Mouse (Mus musculus): ENCODE measurements around the gene Tmem29.
"Not testable (repeated sequence)": the region's sequence is repeated elsewhere in the genome, so short reads cannot be mapped to it uniquely, and the experiment has no call there.

Tmem29 gene

DNA sequence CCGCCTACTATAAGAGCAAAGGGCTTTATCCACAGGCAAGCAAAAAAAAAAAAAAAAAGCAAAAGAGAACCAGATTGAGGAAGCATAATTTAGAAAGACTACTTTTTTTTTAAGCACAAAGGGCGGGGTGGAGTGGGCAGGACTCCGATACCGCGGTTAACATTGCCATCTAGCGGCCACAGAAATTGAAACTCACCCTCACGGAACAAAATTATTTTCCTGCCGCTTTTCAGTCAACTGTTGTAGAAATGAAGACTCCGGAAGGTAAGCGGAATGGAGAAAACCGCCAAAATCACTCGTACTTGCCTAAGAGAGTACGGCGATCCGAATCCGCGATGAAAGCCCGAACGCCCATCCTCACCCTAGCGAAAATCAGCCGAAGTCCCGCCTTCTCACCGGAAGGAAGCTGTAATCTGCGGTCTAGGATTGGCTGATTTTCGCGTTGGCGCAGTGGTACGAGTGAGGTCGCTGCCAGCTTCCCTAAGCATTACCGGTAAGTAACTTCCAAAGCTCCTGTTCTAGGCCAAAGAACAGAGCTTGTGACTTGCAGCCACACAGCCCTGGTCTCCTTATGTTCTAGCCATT, at the start of gene Tmem29:
Gene Tmem29 (minus strand): TSS at position 389 of the 585 bp plus-strand sequence.
- DNase-seq (ENCODE audit: low read depth, low spot score) = peak; percentile 91

DNA sequence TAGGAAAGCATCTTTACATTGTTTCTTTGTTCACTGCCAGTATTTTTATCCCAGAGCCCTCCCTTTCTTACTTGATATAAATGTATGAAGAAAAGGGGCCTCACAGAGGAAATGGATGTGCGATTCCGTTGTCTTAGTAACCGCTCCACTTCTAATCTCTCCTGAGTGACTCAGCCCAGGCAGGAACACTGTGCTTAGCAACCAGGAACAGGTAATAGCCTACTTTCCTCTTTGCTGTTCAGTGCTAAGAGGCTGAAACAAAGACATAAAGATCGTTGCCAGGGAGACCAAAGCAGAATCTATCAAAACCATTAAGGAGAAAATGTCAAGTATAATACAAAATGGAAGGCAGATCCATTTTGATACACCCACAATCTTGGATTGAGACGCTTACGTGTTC, 49.7 kb upstream of the Tmem29 start:
- DNase-seq (ENCODE audit: low read depth, low spot score) = no peak

DNA sequence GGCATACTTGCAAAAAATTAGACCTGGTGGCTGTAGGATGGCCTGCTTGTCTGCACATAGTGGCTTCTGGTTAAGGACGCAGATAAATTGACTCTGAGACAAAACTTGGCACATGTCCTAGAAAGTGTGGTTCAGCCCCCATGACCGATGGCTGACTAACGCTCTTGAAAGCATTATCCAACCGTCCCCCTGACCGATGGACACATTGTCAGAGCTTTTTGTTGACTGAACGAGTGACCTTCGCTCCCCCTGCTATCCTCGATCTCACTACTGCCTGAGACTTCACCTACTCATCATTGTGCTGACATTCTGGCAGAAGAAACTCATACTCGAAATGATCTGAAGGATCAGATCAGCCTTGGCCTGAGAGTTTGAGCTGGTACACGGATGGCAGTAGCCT, 28.9 kb upstream of the Tmem29 start:
- not testable (repeated sequence) for DNase-seq (ENCODE audit: low read depth, low spot score)

DNA sequence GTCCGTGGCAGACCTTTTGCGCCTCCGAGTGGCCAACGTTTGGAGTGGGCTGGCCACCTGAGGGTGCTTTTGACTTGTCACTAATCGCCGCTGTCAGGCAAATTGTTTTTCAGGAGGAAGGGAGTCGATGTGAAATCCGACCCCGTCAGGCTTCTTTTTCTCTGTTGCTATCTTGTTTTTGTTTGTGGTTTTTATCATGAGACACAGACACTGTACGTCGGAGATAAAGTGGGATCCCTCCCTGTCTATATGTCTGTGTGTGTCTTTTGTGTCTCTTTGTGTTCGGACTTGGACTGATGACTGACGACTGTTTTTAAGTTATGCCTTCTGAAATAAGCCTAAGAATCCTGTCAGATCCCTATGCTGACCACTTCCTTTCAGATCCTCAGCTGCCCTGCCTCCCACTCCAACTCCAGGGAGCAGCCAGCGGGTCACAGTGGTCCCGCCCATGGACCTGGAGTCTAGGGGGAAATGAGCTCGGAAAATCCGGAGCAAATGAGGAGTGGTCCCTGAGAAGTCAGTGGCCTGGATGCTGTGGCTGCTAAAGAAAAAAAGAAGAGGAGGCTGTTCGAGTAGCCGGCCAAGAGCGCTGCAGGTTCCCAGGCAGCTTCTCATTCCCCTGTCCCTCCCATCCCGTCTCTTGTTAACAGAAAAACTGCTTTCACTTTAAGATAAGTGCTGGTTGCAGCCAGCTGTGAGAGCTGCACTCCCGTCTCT, 27.5 kb upstream of the Tmem29 start:
- DNase-seq (ENCODE audit: low read depth, low spot score) = not testable (repeated sequence)

DNA sequence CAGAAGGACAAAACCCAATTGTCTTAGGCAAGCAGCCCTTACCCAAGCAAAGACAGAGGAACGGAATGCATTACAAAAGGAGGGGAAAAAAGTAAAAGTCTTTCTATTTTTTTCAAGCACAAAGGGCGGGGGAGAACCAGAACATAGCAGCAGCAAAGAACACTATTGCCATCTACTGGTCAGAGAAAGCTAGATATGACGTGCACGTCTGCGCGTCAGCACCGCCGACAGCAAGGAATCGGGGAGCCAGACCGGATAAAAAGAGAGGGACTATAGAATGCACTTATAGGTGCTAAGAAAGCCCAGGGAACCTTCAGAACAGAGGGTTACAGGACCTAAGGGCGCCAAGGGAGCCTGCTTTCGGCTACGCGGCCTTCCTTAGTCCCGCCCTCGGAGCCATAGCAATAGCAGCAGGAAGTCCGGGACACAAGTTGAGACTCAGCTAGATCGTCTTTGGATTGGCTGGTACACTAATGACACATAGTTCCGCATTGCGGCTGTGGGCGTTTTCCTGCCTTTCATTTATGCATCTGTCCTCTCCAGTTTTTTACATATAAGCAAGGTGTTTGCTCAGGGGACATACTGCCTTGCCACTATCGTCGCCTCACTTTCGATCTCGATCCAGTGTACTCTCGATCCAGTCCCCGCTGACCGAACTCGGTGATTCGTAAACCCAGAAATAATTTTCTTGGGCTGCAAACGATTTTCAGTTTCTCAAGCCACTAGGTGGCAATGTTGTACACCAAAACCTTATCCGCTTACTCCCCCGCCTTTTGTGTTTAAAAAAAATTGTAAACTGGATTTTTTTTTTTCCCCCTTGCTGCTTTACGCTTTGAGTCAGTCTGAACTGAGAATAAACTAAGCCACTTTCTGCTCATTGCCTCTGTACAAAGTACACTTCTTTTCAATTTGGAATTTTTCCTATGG, 19.2 kb upstream of the Tmem29 start:
- peak; percentile 90 for DNase-seq (ENCODE audit: low read depth, low spot score)

DNA sequence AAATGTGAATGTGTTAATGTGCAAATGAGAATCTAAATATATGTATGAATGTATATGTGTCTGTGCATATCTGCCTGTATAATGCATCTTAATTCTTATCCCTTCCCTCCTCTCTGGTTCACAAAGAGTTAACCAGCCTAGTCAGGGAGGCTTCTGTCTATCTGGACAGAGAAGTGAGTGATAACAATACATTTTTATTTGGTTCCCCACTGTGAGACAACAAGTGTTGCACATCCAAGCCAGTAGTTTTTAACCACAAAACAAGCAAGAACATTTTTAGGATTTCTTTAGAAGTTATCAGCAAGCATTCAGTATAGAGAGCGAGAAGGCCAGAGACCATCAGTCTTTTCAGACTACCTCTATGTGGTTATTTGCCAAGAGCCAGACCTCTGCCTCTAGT, 12.5 kb upstream of the Tmem29 start:
- no peak for DNase-seq (ENCODE audit: low read depth, low spot score)

DNA sequence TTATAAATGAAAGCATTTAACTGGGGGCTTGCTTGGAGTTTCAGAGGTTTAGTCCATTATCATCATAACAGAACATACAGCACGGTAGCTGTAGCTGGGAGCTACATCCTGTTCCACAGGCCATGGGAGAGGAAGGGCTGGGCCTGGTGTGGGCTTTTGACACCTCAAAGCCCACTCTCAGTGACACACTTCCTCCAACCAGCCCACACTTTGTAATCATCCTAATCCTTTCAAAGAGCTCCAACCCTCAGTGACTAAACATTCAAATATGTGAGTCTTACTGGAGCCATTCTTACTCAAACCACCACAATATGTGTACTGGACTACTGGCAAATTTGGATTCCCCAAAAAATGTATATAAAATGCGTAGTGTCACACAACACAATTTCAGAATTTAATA, 9.3 kb upstream of the Tmem29 start:
- DNase-seq (ENCODE audit: low read depth, low spot score) = peak; percentile 66

DNA sequence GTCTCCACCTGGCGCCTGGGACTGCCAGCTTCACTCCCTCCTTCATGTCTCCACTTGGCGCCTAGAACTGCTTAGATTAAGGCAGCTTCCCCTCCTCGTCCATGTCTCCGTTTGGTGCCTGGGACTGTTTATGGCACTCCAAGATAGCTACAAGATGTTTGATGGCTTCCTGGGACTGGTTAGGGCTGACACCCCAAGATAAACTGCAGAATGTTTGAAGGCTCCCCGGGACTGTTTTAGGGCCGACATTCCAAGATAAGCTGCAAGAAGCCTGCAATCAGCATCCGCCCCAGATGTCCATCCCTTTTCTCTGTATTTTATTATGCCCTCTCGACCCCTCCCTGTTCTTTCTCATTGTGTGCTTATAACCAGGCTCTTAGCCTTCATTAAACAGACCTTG, 7.9 kb upstream of the Tmem29 start:
- DNase-seq (ENCODE audit: low read depth, low spot score) = not testable (repeated sequence)

DNA sequence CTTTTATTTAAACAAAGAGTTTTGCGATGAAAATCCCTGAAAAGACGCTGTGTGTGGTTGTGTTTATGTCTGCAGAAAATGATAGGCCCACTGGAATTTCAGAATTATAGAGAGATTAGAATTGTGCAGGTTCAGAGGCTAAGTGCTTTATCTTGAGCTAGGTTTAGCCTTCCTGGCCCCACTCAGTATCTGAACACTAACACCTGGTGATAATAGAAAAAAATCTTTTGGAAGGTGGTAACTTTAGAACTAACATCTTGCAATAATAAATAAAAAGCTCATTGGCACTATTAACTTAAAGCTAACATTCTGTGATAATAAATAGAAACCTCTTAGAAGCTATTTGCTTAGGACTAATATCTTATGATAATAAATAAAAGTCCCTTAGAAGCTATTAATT, 1.2 kb upstream of the Tmem29 start:
- DNase-seq (ENCODE audit: low read depth, low spot score) = no peak

DNA sequence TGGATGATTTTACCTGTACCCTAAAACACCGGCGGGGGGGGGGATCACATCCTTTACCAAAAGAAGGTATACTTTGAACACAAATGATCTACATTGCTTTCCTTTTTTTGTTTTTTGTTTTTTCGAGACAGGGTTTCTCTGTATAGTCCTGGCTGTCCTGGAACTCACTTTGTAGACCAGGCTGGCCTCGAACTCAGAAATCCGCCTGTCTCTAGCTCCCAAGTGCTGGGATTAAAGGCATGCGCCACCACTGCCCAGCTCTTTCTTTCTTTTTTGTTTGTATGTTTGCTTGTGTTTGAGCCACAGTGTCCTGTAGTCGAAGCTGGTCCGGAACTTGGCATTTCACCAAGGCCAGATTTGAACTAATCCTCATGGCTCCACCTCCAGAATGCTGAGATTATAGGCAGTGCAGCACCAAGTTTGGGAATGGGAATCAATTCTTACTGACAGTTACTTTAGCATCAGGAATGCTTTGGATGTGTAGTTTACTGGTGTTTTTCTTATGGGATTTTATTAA, 515 bp upstream of the Tmem29 start:
- peak; percentile 53 for DNase-seq (ENCODE audit: low read depth, low spot score)

DNA sequence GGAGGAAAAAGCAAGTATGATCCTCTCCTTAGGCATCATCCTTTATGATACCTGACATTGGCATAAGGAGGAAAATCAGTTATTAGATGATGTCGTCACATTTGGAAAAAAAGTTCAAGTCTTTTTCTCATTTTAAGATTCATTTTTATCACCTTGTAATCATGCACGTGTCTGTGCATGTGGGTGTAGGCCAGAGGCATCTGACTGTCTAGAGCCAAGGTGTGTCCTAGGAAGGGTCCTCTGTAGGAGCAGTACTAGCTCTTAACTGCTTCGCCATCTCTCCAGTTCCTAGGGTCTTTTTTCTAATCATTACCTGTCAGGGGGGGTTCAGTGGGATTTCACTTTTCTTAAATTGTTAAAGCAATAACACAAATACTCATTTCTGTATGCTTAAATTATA, 818 bp downstream of the Tmem29 start:
- DNase-seq (ENCODE audit: low read depth, low spot score) = no peak

DNA sequence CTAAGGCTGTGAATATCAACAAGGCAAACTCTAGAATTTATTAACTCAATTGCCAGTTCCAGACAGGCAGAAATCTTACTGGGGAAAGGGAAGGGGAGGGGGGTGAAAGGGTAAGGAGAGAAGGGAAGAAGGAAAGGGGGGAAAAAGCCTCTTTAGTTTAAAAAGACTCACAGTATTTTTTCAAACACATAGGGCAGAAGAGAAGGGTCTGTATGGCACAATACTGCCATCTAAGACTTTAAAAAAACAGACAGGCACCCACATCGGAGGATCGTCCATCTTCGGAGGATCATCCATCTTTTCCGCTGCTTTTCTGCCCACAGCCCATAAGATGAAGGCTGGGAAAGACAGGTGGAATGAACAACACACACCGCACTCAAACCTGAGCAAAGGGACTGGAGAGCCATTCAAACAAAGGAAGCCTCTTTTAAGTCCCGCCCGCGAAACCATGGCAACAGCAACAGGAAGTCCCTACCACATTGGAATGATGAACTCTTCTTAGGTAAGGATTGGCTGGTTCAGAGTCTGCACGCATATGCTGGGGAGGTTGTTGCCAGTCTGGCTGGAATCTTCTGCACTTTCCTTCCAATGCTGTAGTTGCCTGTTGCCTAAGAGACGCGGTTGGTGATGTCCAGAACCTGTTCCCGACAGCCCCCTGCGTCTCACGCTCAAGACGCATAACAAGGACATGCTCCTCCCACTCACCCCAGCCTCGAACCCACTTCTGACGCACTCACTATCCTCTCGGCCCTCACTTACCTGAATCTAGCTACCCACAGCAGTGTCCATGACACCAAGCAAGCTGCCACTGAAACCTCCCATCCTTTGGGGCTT, 18.2 kb downstream of the Tmem29 start:
- DNase-seq (ENCODE audit: low read depth, low spot score) = peak; percentile 13

DNA sequence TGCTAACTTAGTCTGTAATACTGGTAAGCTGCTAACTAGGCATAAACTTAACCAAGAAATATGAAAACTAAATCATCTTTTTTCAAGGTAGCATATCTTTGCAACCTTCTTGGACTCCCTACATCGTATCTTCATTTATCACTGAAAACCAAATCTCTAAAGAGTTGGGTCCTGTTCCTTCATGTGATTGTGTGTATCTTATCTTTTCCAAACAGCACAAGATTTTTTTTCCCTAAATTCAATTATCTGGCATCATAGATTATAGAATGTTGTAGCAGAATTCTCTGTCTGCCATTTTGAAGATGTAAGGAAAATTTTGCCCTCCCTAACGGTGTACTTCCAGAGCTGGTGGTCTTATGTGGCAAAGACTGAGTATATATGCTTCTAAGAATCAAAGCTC, 22.6 kb downstream of the Tmem29 start:
- no peak for DNase-seq (ENCODE audit: low read depth, low spot score)

DNA sequence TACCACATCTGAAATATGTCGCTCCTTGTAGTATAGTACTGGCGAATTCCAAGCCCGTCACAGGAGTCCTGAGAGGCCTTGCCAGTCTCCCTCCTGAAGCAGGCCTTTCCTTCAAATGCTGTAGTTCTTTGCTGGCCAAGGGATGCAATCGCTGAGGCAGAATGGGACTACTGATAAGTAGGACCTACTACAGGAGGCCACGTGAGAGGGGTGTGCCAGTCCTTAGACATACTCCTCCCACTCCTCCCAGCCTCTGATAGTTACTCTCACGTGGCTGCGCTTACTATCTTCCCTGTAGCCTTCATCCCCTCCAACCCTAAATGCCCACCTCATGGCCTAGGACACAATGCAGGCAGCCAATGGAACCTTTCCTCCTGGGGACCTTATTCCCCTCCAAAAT, 23.6 kb downstream of the Tmem29 start:
- DNase-seq (ENCODE audit: low read depth, low spot score) = no peak

DNA sequence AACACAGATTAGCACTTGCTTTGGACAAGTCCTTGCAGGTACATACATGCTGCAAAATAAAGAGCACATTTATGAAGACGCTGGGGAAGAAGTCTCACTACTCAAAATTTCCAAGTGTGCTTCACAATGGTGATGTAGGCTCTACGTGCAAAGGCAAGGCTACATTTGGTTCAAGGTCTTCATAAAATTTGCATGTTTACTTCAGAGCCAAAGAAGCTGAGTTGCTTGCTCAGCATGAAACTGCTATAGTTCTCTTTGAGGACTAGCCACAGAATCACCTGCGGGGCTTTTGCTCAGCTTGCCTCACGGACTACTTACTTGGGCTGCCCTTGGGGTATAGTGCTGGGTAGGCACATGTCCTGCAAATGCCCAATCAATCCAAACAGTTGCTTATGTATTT, 45.4 kb downstream of the Tmem29 start:
- no peak for DNase-seq (ENCODE audit: low read depth, low spot score)
